Mouse (Mus musculus) layer of hippocampus, postnatal 14 days (tissue): Measurements from ENCODE around the gene Zfp644. TPM values are rescaled to one million over a fixed set of nuclear protein-coding genes. Genes with fewer than 3 reads are reported as not detected.

ENCODE experiments used
- DNase-seq, 2 experiments: peaks; one replicate each; pipeline ENCODE4 v3.0.0; 2021 to 2022; ENCODE audit warnings: low spot score in 2 of 2, mixed read lengths in 1 of 2
- total RNA-seq, 2 experiments: library from RNA; stranded (reverse); gene quantifications; 2 replicates each; pipeline ENCODE4 v1.2.3; 2021

Gene Zfp644
- total RNA-seq, 2 experiments from 2014 or later: 85.1 to 91.0 TPM

GRCm38 (mm10) chr5:106671893-106672292 is 25.2 kb downstream of the Zfp644 start:
- no peak for DNase-seq

- DNase-seq: no peak
Measured at GRCm38 (mm10) chr5:106664910-106665309, 32.2 kb downstream of the Zfp644 start.

- no peak for DNase-seq
Measured at GRCm38 (mm10) chr5:106660867-106661266, 36.2 kb downstream of the Zfp644 start.

- DNase-seq: no peak
Measured at GRCm38 (mm10) chr5:106652790-106653328, 44.2 kb downstream of the Zfp644 start.

GRCm38 (mm10) chr5:106652220-106652753 is 44.8 kb downstream of the Zfp644 start:
- no peak for DNase-seq

GRCm38 (mm10) chr5:106649995-106650394 is 47.1 kb downstream of the Zfp644 start:
- no peak for DNase-seq

- peak in 1 of 2 experiments; percentile 15 for DNase-seq
Measured at GRCm38 (mm10) chr5:106649441-106649840, 47.6 kb downstream of the Zfp644 start.

GRCm38 (mm10) chr5:106643434-106643833 is 53.7 kb downstream of the Zfp644 start:
- DNase-seq: no peak

GRCm38 (mm10) chr5:106641876-106642275 is 55.2 kb downstream of the Zfp644 start:
- DNase-seq: no peak

GRCm38 (mm10) chr5:106640235-106640809 is 56.8 kb downstream of the Zfp644 start:
- DNase-seq: peak in 1 of 2 experiments; percentile 18

GRCm38 (mm10) chr5:106639627-106640026 is 57.5 kb downstream of the Zfp644 start:
- DNase-seq: no peak

GRCm38 (mm10) chr5:106636423-106636946 is 60.6 kb downstream of the Zfp644 start:
- DNase-seq: no peak

GRCm38 (mm10) chr5:106628369-106629149 is 68.5 kb downstream of the Zfp644 start:
- DNase-seq: no peak

GRCm38 (mm10) chr5:106623337-106623736 is 73.8 kb downstream of the Zfp644 start:
- no peak for DNase-seq

- no peak for DNase-seq
Measured at GRCm38 (mm10) chr5:106622193-106622592, 74.9 kb downstream of the Zfp644 start.

GRCm38 (mm10) chr5:106620446-106620845 is 76.6 kb downstream of the Zfp644 start:
- no peak for DNase-seq

- DNase-seq: peak in 1 of 2 experiments; percentile 71
Measured at GRCm38 (mm10) chr5:106615006-106615405, 82.1 kb downstream of the Zfp644 start.

- DNase-seq: no peak
Measured at GRCm38 (mm10) chr5:106614570-106614969, 82.5 kb downstream of the Zfp644 start.

GRCm38 (mm10) chr5:106612151-106612550 is 84.9 kb downstream of the Zfp644 start:
- no peak for DNase-seq

- DNase-seq: no peak
Measured at GRCm38 (mm10) chr5:106608798-106609197, 88.3 kb downstream of the Zfp644 start, which contains the start of gene Gm17304. Gene Gm17304 (plus strand): TSS chr5:106609098.

GRCm38 (mm10) chr5:106607081-106607480 is 90.0 kb downstream of the Zfp644 start:
- no peak for DNase-seq

GRCm38 (mm10) chr5:106605096-106605495 is 92.0 kb downstream of the Zfp644 start:
- no peak for DNase-seq
